ENCODE assay signal across 17 mouse cellular contexts in genomic region chr13:69550831-69551230, GRCm38 (mm10).
"Had no signal": no experiment of that assay in that cellular context is flagged by ENCODE, and none has a peak within 500 bp of the region (broad histone marks: within the 10 kb centered on the region; RNA-seq: fewer than 3 reads in every experiment).

No protein-coding gene starts in this region.

- H3K4me3 ChIP-seq: neural tube, embryonic 12.5 days; neural tube, embryonic 13.5 days; neural tube, embryonic 15.5 days; stomach, embryonic 15.5 days had no signal

- DNase-seq: retina, postnatal 1 day; right cerebral cortex, adult 18-20 months; right cerebral cortex, postnatal 14 days; right cerebral cortex, postnatal 25 days; right cerebral cortex, postnatal 4 days; spleen, adult 18-20 months; thymus, adult 18-20 months; thymus, adult 2 months; thymus, postnatal 14 days; thymus, postnatal 25 days; thymus, postnatal 36 days; thymus, postnatal 4 days had no signal

- H3K27ac ChIP-seq: neural tube, embryonic 12.5 days; neural tube, embryonic 13.5 days; neural tube, embryonic 15.5 days; stomach, embryonic 15.5 days; stomach, postnatal 0 days had no signal

- H3K27me3 ChIP-seq: neural tube, embryonic 12.5 days; neural tube, embryonic 13.5 days; neural tube, embryonic 15.5 days; stomach, embryonic 15.5 days had no signal

- H3K36me3 ChIP-seq: neural tube, embryonic 12.5 days; neural tube, embryonic 13.5 days; neural tube, embryonic 15.5 days; stomach, embryonic 15.5 days had no signal

- H3K4me1 ChIP-seq: neural tube, embryonic 12.5 days; neural tube, embryonic 13.5 days; neural tube, embryonic 15.5 days; stomach, embryonic 15.5 days had no signal

- H3K9me3 ChIP-seq: neural tube, embryonic 12.5 days; neural tube, embryonic 13.5 days; neural tube, embryonic 15.5 days; stomach, embryonic 15.5 days had no signal
